17 mouse cellular contexts compared by ENCODE assay signal in the genomic region with DNA sequence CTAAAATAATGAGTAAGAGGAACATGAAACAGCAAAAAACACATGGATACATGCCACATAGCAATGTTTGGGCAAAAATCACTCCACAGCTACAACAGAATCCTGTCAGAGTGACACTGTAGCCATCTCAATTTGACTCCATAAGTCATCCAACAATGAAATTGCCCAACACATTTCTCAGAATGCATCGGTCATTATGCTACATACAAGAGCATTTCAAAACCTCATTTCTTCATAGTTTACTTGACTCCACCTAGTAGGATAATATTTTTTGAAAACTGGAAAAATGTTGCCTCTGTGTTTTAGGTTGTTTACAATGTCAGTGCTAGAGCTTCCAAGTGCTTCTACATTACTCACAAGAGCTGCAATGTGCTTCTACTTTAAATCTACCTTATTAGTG.
"Had no signal": no experiment of that assay in that cellular context is flagged by ENCODE, and none has a peak within 500 bp of the region (broad histone marks: within the 10 kb centered on the region; RNA-seq: fewer than 3 reads in every experiment).

No protein-coding gene starts in this region.

- H3K9me3 ChIP-seq: limb, embryonic 12.5 days; liver, embryonic 13.5 days; midbrain, embryonic 12.5 days; neural tube, embryonic 13.5 days had no signal

- H3K27ac ChIP-seq: kidney, postnatal 0 days; liver, embryonic 13.5 days; midbrain, embryonic 12.5 days; neural tube, embryonic 13.5 days had no signal

- H3K4me2 ChIP-seq: limb, embryonic 12.5 days; liver, embryonic 13.5 days; midbrain, embryonic 12.5 days; neural tube, embryonic 13.5 days had no signal

- H3K9ac ChIP-seq: limb, embryonic 12.5 days; liver, embryonic 13.5 days; liver, postnatal 0 days; midbrain, embryonic 12.5 days; neural tube, embryonic 13.5 days had no signal

- H3K4me3 ChIP-seq: limb, embryonic 12.5 days; liver, embryonic 13.5 days; midbrain, embryonic 12.5 days; neural tube, embryonic 13.5 days had no signal

- DNase-seq: kidney, adult 9 months; kidney, postnatal 36 days; layer of hippocampus, adult 9-11 months; layer of hippocampus, postnatal 36 days; liver; liver, embryonic 13.5 days; liver, postnatal 0 days; retina, postnatal 1 day; right cerebral cortex, postnatal 4 days; spleen, adult 18-20 months; thymus, adult 18-20 months; thymus, postnatal 14 days had no signal

- H3K36me3 ChIP-seq: limb, embryonic 12.5 days; liver, embryonic 13.5 days; midbrain, embryonic 12.5 days; neural tube, embryonic 13.5 days had no signal

- H3K27me3 ChIP-seq: limb, embryonic 12.5 days; liver, embryonic 13.5 days; neural tube, embryonic 13.5 days had no signal

- ATAC-seq: liver, postnatal 0 days; midbrain, embryonic 16.5 days had no signal
